Mouse (Mus musculus): ENCODE results near the gene Gm49373. TPM values are rescaled to one million over a fixed set of nuclear protein-coding genes. Genes with fewer than 3 reads are reported as not detected.

Gm49373 gene
- polyA plus RNA-seq, 2 experiments: 1.0 to 1.9 TPM

DNA sequence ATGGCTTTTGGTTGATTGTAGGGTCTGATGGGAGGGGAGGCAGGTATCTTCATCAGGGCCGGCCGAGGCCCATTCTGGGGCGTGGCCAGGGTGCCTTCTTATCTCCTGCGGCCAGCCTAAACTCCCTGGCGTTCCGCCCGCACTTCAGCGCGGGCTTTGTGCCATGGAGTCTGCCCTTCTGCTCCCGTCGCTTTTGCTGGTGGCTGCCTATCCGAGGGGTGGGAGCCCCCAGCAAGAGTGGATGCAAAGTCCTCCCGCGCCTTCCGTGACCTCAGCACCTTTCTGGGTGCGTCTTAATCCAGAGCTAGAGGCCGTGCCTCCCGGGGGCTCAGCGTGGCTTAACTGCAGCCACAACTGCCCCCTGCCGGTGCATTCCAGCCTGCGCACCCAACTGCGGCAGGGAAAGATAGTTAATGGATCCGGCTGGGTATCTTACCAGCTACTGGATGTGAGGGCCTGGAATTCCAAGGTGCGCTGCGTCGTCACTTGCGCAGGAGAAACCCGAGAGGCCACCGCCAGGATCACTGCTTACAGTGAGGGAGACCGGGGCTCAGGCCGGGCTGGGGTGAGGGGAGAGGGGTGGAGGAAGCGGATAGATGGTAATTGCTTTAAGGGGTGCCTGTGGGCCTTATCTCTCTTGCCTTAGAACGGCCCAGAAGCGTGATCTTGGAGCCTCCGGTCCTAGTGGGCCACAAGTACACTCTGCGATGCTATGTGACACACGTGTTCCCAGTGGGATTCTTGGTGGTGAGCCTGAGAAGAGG lies 43.4 kb downstream of the Gm49373 start, which contains the start of gene Icam4:
Gene Icam4 (plus strand): TSS at position 83 of the 764 bp plus-strand sequence.
- 3% methylated on average over 36 of the region's 37 CpGs for WGBS
- Histone ChIP-seq H3K4me2 (replicated peaks; ENCODE audit: low read depth, low read length, severe bottlenecking) (peak within 1 kb of the TSS; percentile 92), H3K9me3 (ENCODE audit: control insufficient read depth, low read length) (no peaks in the 10 kb centered on the region), H3K4me1 (ENCODE audit: control insufficient read depth, insufficient read depth, low read length) (peaks cover 25% of the 10 kb centered on the region), H3K27me3 (ENCODE audit: control insufficient read depth, insufficient read depth, low read length) (peaks cover 46% of the 10 kb centered on the region), H3K36me3 (ENCODE audit: control insufficient read depth, insufficient read depth, low read length) (no peaks in the 10 kb centered on the region), H3K9ac (ENCODE audit: low read depth, low read length, severe bottlenecking) (peak within 1 kb of the TSS; percentile 9; the same call in 1 of the 2 replicates), H3K4me3 (replicated peaks; ENCODE audit: low read length) (peak within 1 kb of the TSS; percentile 49), H3K27ac (replicated peaks; ENCODE audit: low read depth, low read length) (no peak within 1 kb of the TSS)
- TF ChIP-seq POLR2A (IDR thresholded peaks at IDR 0.05; ENCODE audit: borderline replicate concordance, extremely low read depth, insufficient read depth, insufficient read length): no peak
- DNase-seq (ENCODE audit: low spot score) (peak; percentile 58), ATAC-seq (ENCODE audit: low FRiP score, low read depth) (no peak)

DNA sequence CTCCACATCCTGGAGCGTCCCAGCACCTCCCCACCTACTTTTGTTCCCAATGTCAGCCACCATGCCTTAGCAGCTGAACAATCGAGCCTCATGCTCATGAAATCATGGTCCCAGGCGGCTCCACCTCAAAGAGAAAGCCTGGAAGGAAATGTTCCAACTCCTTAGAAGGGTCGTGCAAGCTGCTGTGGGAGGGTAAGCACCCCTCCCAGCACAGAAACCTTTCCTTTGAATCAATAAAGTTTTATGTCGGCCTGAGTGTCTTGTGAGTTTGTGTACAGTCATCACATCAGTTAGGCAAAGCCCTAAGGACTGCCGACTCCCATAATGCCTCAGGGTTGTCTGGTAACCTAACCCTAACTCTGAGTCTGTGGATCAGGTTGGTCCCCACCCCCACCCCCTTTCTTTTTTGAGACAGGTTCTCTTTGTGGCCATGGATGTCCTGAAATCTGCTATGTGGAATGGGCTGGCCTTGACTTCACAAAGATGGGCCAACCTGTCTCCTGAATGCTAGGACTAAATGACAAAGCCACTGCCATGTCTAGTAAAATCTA lies 44.3 kb downstream of the Gm49373 start:
- no peak overlapping the region for H3K27ac ChIP-seq (replicated peaks; ENCODE audit: low read depth, low read length)
- H3K4me3 ChIP-seq (replicated peaks; ENCODE audit: low read length): no peak overlapping the region
- DNase-seq (ENCODE audit: low spot score): no peak
- H3K9me3 ChIP-seq (ENCODE audit: control insufficient read depth, low read length): no peaks in the 10 kb centered on the region
- H3K9ac ChIP-seq (ENCODE audit: low read depth, low read length, severe bottlenecking): no peak overlapping the region
- no peak for ATAC-seq (ENCODE audit: low FRiP score, low read depth)
- TF ChIP-seq POLR2A (IDR thresholded peaks at IDR 0.05; ENCODE audit: borderline replicate concordance, extremely low read depth, insufficient read depth, insufficient read length): no peak
- H3K4me2 ChIP-seq (replicated peaks; ENCODE audit: low read depth, low read length, severe bottlenecking): no peak overlapping the region
- WGBS: 68% methylated on average over 6 of the region's 6 CpGs
- no peaks in the 10 kb centered on the region for H3K36me3 ChIP-seq (ENCODE audit: control insufficient read depth, insufficient read depth, low read length)
- H3K4me1 ChIP-seq (ENCODE audit: control insufficient read depth, insufficient read depth, low read length): peaks cover 25% of the 10 kb centered on the region
- H3K27me3 ChIP-seq (ENCODE audit: control insufficient read depth, insufficient read depth, low read length): peaks cover 37% of the 10 kb centered on the region

GRCm38 (mm10) chr9:21027774-21028290 lies 45.1 kb downstream of the Gm49373 start:
- TF ChIP-seq POLR2A (IDR thresholded peaks at IDR 0.05; ENCODE audit: borderline replicate concordance, extremely low read depth, insufficient read depth, insufficient read length): no peak
- DNase-seq (ENCODE audit: low spot score) (no peak), ATAC-seq (ENCODE audit: low FRiP score, low read depth) (no peak)
- Histone ChIP-seq H3K27ac (replicated peaks; ENCODE audit: low read depth, low read length) (no peak overlapping the region), H3K4me3 (replicated peaks; ENCODE audit: low read length) (no peak overlapping the region), H3K9me3 (ENCODE audit: control insufficient read depth, low read length) (no peaks in the 10 kb centered on the region), H3K4me2 (replicated peaks; ENCODE audit: low read depth, low read length, severe bottlenecking) (no peak overlapping the region), H3K4me1 (ENCODE audit: control insufficient read depth, insufficient read depth, low read length) (peaks cover 21% of the 10 kb centered on the region), H3K36me3 (ENCODE audit: control insufficient read depth, insufficient read depth, low read length) (no peaks in the 10 kb centered on the region), H3K9ac (ENCODE audit: low read depth, low read length, severe bottlenecking) (no peak overlapping the region), H3K27me3 (ENCODE audit: control insufficient read depth, insufficient read depth, low read length) (peaks cover 29% of the 10 kb centered on the region)
- 40% methylated on average over 8 of the region's 8 CpGs for WGBS

DNA sequence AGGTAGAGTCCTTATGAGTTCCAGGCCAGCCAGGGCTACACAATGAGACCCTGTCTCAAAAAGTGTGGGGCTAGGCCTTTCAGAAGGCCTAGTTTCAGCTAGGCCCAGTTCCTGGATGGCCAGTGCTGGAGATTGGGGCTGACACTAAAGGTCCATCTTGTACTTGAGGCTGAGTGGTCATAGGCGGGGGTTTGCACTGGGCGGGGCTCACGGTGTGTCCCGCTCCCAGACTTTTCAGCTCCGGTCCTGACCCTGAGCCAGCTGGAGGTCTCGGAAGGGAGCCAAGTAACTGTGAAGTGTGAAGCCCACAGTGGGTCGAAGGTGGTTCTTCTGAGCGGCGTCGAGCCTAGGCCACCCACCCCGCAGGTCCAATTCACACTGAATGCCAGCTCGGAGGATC lies 46.0 kb downstream of the Gm49373 start:
- Histone ChIP-seq H3K4me1 (ENCODE audit: control insufficient read depth, insufficient read depth, low read length) (peaks cover 17% of the 10 kb centered on the region), H3K9me3 (ENCODE audit: control insufficient read depth, low read length) (no peaks in the 10 kb centered on the region), H3K27me3 (ENCODE audit: control insufficient read depth, insufficient read depth, low read length) (peaks cover 20% of the 10 kb centered on the region), H3K36me3 (ENCODE audit: control insufficient read depth, insufficient read depth, low read length) (no peaks in the 10 kb centered on the region), H3K4me2 (replicated peaks; ENCODE audit: low read depth, low read length, severe bottlenecking) (no peak overlapping the region), H3K9ac (ENCODE audit: low read depth, low read length, severe bottlenecking) (no peak overlapping the region), H3K4me3 (replicated peaks; ENCODE audit: low read length) (no peak overlapping the region), H3K27ac (replicated peaks; ENCODE audit: low read depth, low read length) (no peak overlapping the region)
- TF ChIP-seq POLR2A (IDR thresholded peaks at IDR 0.05; ENCODE audit: borderline replicate concordance, extremely low read depth, insufficient read depth, insufficient read length): no peak
- ATAC-seq (ENCODE audit: low FRiP score, low read depth) (no peak), DNase-seq (ENCODE audit: low spot score) (no peak)
- WGBS: 77% methylated on average over 12 of the region's 12 CpGs

DNA sequence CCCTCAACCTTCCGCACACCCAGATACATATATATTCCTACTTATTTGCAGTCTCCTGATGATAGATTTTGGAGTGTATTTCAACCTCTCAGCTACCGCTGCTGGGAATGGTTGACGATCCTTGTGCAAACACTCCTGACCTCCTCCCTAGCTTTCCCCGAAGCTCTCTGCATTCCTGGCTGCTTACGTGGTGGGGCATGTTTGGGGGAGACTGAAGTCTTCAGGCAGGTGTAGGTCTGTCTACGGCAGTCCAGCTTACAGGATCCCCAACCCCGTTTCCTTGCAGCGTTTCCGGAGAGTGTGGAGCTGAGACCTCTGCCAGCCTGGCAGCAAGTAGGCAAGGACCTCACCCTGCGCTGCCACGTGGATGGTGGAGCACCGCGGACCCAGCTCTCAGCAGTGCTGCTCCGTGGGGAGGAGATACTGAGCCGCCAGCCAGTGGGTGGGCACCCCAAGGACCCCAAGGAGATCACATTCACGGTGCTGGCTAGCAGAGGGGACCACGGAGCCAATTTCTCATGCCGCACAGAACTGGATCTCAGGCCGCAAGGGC lies 47.6 kb downstream of the Gm49373 start:
- WGBS: 68% methylated on average over 19 of the region's 19 CpGs
- H3K4me3 ChIP-seq (replicated peaks; ENCODE audit: low read length): no peak overlapping the region
- H3K27ac ChIP-seq (replicated peaks; ENCODE audit: low read depth, low read length): no peak overlapping the region
- H3K4me1 ChIP-seq (ENCODE audit: control insufficient read depth, insufficient read depth, low read length): peaks cover 7% of the 10 kb centered on the region; the same call in 1 of the 2 replicates
- H3K9ac ChIP-seq (ENCODE audit: low read depth, low read length, severe bottlenecking): no peak overlapping the region
- TF ChIP-seq POLR2A (IDR thresholded peaks at IDR 0.05; ENCODE audit: borderline replicate concordance, extremely low read depth, insufficient read depth, insufficient read length): no peak
- no peaks in the 10 kb centered on the region for H3K36me3 ChIP-seq (ENCODE audit: control insufficient read depth, insufficient read depth, low read length)
- ATAC-seq (ENCODE audit: low FRiP score, low read depth) (no peak), DNase-seq (ENCODE audit: low spot score) (no peak)
- no peaks in the 10 kb centered on the region for H3K9me3 ChIP-seq (ENCODE audit: control insufficient read depth, low read length)
- H3K4me2 ChIP-seq (replicated peaks; ENCODE audit: low read depth, low read length, severe bottlenecking): no peak overlapping the region
- peaks cover 14% of the 10 kb centered on the region for H3K27me3 ChIP-seq (ENCODE audit: control insufficient read depth, insufficient read depth, low read length)

Measured in limb, embryonic 14.5 days (tissue).